Mouse (Mus musculus) myocyte (in vitro differentiated cells): ENCODE results near the gene Rad17. TPM values are rescaled to one million over a fixed set of nuclear protein-coding genes. Genes with fewer than 3 reads are reported as not detected.

Experiments used
- H3K27me3 ChIP-seq: one replicate; pipeline ENCODE4 v1.6.1; 2011; ENCODE audit not compliant: control insufficient read depth, insufficient read depth, insufficient read length
- H3K36me3 ChIP-seq: one replicate; pipeline ENCODE4 v1.6.1; 2011; ENCODE audit not compliant: control insufficient read depth, insufficient read depth
- H3K4me2 ChIP-seq: one replicate; pipeline ENCODE4 v1.6.1; 2011; ENCODE audit warnings: low read depth, control low read depth
- H3K4me3 ChIP-seq: one replicate; pipeline ENCODE4 v1.5.1; 2011; ENCODE audit warnings: mild to moderate bottlenecking, control low read depth, moderate library complexity
- H3K79me2 ChIP-seq: one replicate; pipeline ENCODE4 v1.6.1; 2011; ENCODE audit not compliant: control insufficient read depth, insufficient read depth
- H3ac ChIP-seq: one replicate; pipeline ENCODE4 v1.6.1; 2011; ENCODE audit not compliant: control insufficient read depth, insufficient read length
- CEBPB ChIP-seq: IDR thresholded peaks from 2 replicates; pipeline ENCODE4 v1.6.1; 2011; ENCODE audit warnings: mild to moderate bottlenecking, moderate library complexity; ENCODE audit not compliant: poor library complexity, insufficient read depth, severe bottlenecking
- E2F4 ChIP-seq: IDR thresholded peaks from one replicate; pipeline ENCODE4 v1.6.1; 2011; ENCODE audit warnings: mild to moderate bottlenecking, control low read depth, moderate library complexity; ENCODE audit not compliant: insufficient read depth
- MAX ChIP-seq: IDR thresholded peaks from one replicate; pipeline ENCODE4 v1.6.1; 2011; ENCODE audit warnings: low read depth, mild to moderate bottlenecking, control low read depth
- MYOD1 ChIP-seq, 3 experiments: IDR thresholded peaks; one replicate each; pipeline ENCODE4 v1.6.1; 2011; ENCODE audit warnings: control low read depth in 2 of 3, low read depth in 2 of 3, mild to moderate bottlenecking in 2 of 3, moderate library complexity in 1 of 3; ENCODE audit not compliant: insufficient read length in 2 of 3, control insufficient read depth in 1 of 3
- MYOG ChIP-seq, 3 experiments: IDR thresholded peaks; one replicate each; pipeline ENCODE4 v1.6.1; 2011; ENCODE audit warnings: control low read depth in 2 of 3, low read depth in 2 of 3, mild to moderate bottlenecking in 2 of 3; ENCODE audit not compliant: insufficient read length in 2 of 3, control insufficient read depth in 1 of 3, insufficient read depth in 1 of 3
- POLR2A ChIP-seq: IDR thresholded peaks from one replicate; pipeline ENCODE4 v1.6.1; 2011; ENCODE audit warnings: low read depth, mild to moderate bottlenecking, control low read depth, moderate library complexity; ENCODE audit not compliant: insufficient read length
- POLR2AphosphoS2 ChIP-seq: IDR thresholded peaks from one replicate; pipeline ENCODE4 v1.6.1; 2011; ENCODE audit warnings: low read depth, control low read depth; ENCODE audit not compliant: insufficient read length
- REST ChIP-seq: IDR thresholded peaks from one replicate; pipeline ENCODE4 v1.6.1; 2011; ENCODE audit warnings: mild to moderate bottlenecking, control low read depth, moderate library complexity; ENCODE audit not compliant: insufficient read depth, insufficient read length
- SRF ChIP-seq: IDR thresholded peaks from one replicate; pipeline ENCODE4 v1.6.1; 2011; ENCODE audit warnings: low read depth; ENCODE audit not compliant: control insufficient read depth, insufficient read length
- TCF12 ChIP-seq: IDR thresholded peaks from one replicate; pipeline ENCODE4 v1.6.1; 2011; ENCODE audit warnings: mild to moderate bottlenecking, control low read depth; ENCODE audit not compliant: poor library complexity, insufficient read depth, severe bottlenecking
- TCF3 ChIP-seq: IDR thresholded peaks from one replicate; pipeline ENCODE4 v1.6.1; 2011; ENCODE audit warnings: low read depth, control low read depth; ENCODE audit not compliant: insufficient read length
- USF1 ChIP-seq: IDR thresholded peaks from one replicate; pipeline ENCODE4 v1.6.1; 2011; ENCODE audit warnings: low read depth, mild to moderate bottlenecking, control low read depth, moderate library complexity
- polyA plus RNA-seq: library from polyadenylated mRNA; unstranded; fragments of >200 nt; fragmentation: generic; extraction: Trizol; gene quantifications from one replicate; pipeline ENCODE4 v1.2.1, GENCODE M21; 2012; ENCODE audit warnings: missing spikeins

Rad17 gene
- polyA plus RNA-seq, 1 experiment: 5.9 TPM

DNA sequence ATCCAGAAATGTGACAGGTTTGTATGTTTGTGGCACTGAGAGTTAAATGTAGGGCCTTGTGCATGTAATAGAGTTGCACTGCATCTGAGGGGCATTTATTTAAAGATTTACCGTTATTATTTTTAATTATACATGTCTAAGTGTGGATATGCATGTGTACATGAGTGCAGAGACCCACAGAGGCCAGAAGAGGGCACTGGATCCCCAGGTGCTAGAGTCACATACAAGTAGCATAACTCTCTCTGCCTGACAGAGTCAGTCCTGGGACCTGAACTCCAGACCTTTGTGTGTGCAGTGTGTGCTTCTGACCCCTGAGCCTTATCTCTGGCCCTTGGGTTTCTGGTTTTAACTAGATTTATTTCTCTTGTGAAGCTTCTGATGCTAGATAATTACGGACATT, 33.5 kb upstream of the Rad17 start:
- no peaks in the 10 kb centered on the region for H3K27me3 ChIP-seq
- no peaks in the 10 kb centered on the region for H3K79me2 ChIP-seq
- H3ac ChIP-seq: no peak overlapping the region
- H3K36me3 ChIP-seq: no peaks in the 10 kb centered on the region
- no peak overlapping the region for H3K4me3 ChIP-seq
- H3K4me2 ChIP-seq: no peak overlapping the region
- TF ChIP-seq POLR2AphosphoS2 (no peak), TCF3 (no peak)

DNA sequence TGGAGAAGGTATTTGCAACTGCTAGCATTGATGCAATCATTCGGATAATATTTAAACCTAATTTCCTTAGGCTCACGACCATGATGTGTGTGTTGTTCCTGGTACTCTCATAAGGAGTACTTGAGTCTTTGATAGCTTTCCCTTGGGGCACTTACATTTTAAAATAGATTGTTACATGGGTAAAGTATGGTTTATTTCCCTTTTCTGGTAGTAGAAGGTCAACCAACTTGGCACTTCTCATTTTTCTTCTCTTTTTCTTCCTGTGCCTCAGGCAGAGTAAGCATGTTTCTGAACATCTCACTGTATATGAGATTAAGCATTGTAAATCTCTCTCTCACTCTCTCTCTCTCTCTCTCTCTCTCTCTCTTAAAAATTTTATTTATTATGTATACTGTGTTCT, 32.0 kb upstream of the Rad17 start:
- Histone ChIP-seq H3K79me2 (no peaks in the 10 kb centered on the region), H3K27me3 (peaks cover 7% of the 10 kb centered on the region), H3K4me2 (no peak overlapping the region), H3K36me3 (no peaks in the 10 kb centered on the region), H3K4me3 (no peak overlapping the region), H3ac (no peak overlapping the region)
- TF ChIP-seq SRF: no peak
- no peak for TF ChIP-seq USF1
- TF ChIP-seq POLR2A: no peak
- no peak for TF ChIP-seq E2F4
- no peak for TF ChIP-seq CEBPB

DNA sequence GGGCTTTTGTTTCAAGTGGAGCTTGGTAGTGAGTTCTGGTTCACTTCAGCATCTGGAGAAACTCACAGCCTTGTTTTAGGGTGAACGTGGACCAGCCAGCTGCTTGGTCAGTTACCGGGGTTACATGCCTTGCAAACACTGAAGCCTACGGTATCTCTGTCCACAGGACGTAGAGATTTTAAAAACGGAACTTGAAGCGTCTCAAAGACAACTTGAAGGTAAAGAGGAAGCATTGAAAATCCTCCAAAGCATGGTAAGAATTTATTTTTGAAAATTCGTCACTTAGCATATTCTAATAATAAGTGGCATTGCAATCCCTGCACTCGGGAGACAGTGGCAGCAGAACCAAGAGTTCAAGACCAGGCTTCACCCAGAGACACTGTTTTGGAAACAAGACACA, 30.8 kb upstream of the Rad17 start:
- no peak for TF ChIP-seq MYOD1 (IDR thresholded peaks at IDR 0.05; ENCODE audit: control insufficient read depth in 1 of 3, insufficient read length in 2 of 3, low read depth in 2 of 3)
- TF ChIP-seq TCF3: no peak
- TF ChIP-seq REST: no peak
- Histone ChIP-seq H3K4me2 (no peak overlapping the region), H3K27me3 (peaks cover 8% of the 10 kb centered on the region), H3K4me3 (no peak overlapping the region), H3K36me3 (no peaks in the 10 kb centered on the region), H3K79me2 (no peaks in the 10 kb centered on the region), H3ac (no peak overlapping the region)

DNA sequence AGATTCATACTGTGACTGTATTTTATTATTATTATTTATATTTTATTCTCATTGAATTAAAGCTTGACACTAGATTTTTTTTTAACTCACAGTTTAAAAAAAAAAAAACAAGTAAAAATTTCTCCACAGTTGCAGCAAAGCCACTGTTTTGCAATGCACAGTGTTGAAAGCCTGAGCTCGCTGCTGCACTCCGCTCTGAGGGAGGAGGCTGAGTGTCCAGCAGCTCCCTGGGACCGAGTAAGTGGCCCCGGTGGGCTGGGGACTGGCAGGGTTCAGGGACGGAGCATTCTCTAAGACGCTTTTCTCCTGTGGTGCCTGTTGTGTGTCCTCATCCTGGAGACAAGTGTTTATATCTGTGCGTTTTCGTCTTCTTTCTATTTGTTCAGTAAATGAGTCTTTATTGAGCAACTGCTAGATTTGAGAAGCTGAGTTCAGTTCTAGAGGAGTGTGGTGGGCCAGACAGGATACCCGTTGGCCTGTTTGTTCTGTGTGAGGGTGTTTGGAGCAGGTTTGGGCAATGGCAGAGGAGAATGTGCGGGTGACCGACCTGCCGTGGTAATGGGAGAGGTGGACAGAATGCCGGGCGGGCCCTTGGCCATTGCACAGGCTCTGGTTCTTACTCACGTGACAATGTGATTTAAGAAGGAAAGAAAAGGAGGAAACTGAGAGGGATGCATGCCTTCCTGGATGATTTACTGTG, 25.2 kb upstream of the Rad17 start:
- H3K36me3 ChIP-seq: no peaks in the 10 kb centered on the region
- H3K4me3 ChIP-seq: no peak overlapping the region
- H3K27me3 ChIP-seq: peaks cover 15% of the 10 kb centered on the region
- TF ChIP-seq TCF12 (no peak), MAX (no peak), POLR2A (no peak), POLR2AphosphoS2 (no peak), CEBPB (no peak), MYOD1 (IDR thresholded peaks at IDR 0.05; ENCODE audit: control insufficient read depth in 1 of 3, insufficient read length in 2 of 3, low read depth in 2 of 3) (no peak), E2F4 (no peak), MYOG (IDR thresholded peaks at IDR 0.05; ENCODE audit: control insufficient read depth in 1 of 3, insufficient read depth in 1 of 3, insufficient read length in 2 of 3, low read depth in 2 of 3) (no peak), USF1 (no peak), SRF (no peak), REST (no peak), TCF3 (no peak)
- no peak overlapping the region for H3K4me2 ChIP-seq
- H3K79me2 ChIP-seq: no peaks in the 10 kb centered on the region
- H3ac ChIP-seq: no peak overlapping the region

DNA sequence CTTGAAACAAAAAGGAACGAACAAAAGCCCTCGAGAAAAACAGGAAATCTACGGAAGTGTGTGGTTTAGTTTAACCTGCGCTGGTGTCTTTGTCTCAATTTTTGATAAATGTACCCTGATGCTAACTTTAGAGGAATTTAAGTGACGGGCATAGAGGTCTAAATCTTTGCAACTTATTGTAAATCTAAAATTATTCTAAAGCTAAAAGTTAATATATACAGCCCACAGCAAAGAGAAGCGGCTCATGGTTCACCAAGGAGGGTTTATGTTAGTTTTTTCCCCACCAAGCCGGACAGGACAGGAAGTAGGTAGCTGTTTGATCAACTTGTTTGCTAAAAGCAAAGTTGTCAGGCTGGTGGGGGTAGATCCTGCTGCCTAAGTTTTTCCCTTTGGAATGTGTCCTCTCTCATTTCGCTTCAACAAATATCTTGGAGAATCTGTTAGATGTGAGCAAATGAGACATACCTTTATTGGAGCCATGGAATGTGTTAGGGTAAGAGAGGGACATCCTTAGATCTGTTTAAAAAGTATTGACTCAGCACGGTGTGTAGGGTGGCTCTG, 19.4 kb upstream of the Rad17 start:
- Histone ChIP-seq H3K4me3 (no peak overlapping the region), H3K36me3 (no peaks in the 10 kb centered on the region), H3K79me2 (no peaks in the 10 kb centered on the region), H3ac (no peak overlapping the region), H3K4me2 (no peak overlapping the region), H3K27me3 (no peaks in the 10 kb centered on the region)
- TF ChIP-seq POLR2A (no peak), CEBPB (no peak), SRF (no peak), TCF3 (no peak), TCF12 (no peak), REST (no peak), MYOD1 (IDR thresholded peaks at IDR 0.05; ENCODE audit: control insufficient read depth in 1 of 3, insufficient read length in 2 of 3, low read depth in 2 of 3) (no peak), USF1 (no peak), E2F4 (no peak), POLR2AphosphoS2 (no peak), MAX (no peak), MYOG (IDR thresholded peaks at IDR 0.05; ENCODE audit: control insufficient read depth in 1 of 3, insufficient read depth in 1 of 3, insufficient read length in 2 of 3, low read depth in 2 of 3) (no peak)
